Mouse (Mus musculus) MEL (cell line): Measurements from ENCODE around the gene Fars2. TPM values are rescaled to one million over a fixed set of nuclear protein-coding genes. Genes with fewer than 3 reads are reported as not detected.
A peak's percentile ranks its signal among the peaks of the same experiment; 100 is the strongest.

Source experiments
- DNase-seq: peaks from one replicate; pipeline ENCODE4 v3.0.0; 2011; ENCODE audit warnings: low read depth, low spot score
- H3K27ac ChIP-seq: 2 replicates; pipeline ENCODE4 v1.5.1; 2012; ENCODE audit warnings: low read depth, mild to moderate bottlenecking, control low read depth, low read length, moderate library complexity; ENCODE audit not compliant: control insufficient read depth
- H3K27me3 ChIP-seq, 2 experiments: fragments of 150-350 bp in 1 of 2; sonication (generic) in 1 of 2; 2 replicates each; pipeline ENCODE4 v1.6.1; 2012; ENCODE audit warnings: low read length in 2 of 2, mild to moderate bottlenecking in 2 of 2, improper control_type of control experiment in 1 of 2, moderate library complexity in 1 of 2; ENCODE audit not compliant: insufficient read depth in 2 of 2, control insufficient read depth in 1 of 2
- H3K36me3 ChIP-seq, 2 experiments: 2 replicates each; pipeline ENCODE4 v1.6.1; 2012 to 2014; ENCODE audit warnings: low read length in 2 of 2, improper control_type of control experiment in 1 of 2, inconsistent platforms in 1 of 2, mild to moderate bottlenecking in 1 of 2; ENCODE audit not compliant: insufficient read depth in 2 of 2, control insufficient read depth in 1 of 2
- H3K4me1 ChIP-seq, 2 experiments: fragments of 150-350 bp in 1 of 2; sonication (generic) in 1 of 2; 2 replicates each; pipeline ENCODE4 v1.6.1; 2012; ENCODE audit warnings: low read length in 2 of 2, improper control_type of control experiment in 1 of 2, mild to moderate bottlenecking in 1 of 2; ENCODE audit not compliant: insufficient read depth in 2 of 2, control insufficient read depth in 1 of 2
- H3K4me3 ChIP-seq, 2 experiments: fragments of 150-350 bp in 1 of 2; sonication (generic) in 1 of 2; 2 replicates each; pipeline ENCODE4 v1.5.1; 2012; ENCODE audit warnings: low read depth in 2 of 2, low read length in 2 of 2, mild to moderate bottlenecking in 2 of 2, moderate library complexity in 2 of 2, control low read depth in 1 of 2, improper control_type of control experiment in 1 of 2; ENCODE audit not compliant: control insufficient read depth in 1 of 2, insufficient read depth in 1 of 2
- H3K79me2 ChIP-seq: 2 replicates; pipeline ENCODE4 v1.6.1; 2012; ENCODE audit warnings: mild to moderate bottlenecking, low read length, moderate library complexity; ENCODE audit not compliant: control insufficient read depth, poor library complexity, insufficient read depth
- H3K9ac ChIP-seq: 2 replicates; pipeline ENCODE4 v1.6.1; 2012; ENCODE audit warnings: low read depth, mild to moderate bottlenecking, control low read depth, low read length, moderate library complexity; ENCODE audit not compliant: control insufficient read depth, poor library complexity, severe bottlenecking
- H3K9me3 ChIP-seq: fragments of 150-350 bp; sonication (generic); replicated peaks from 2 replicates; pipeline ENCODE4 v1.6.1; 2012; ENCODE audit warnings: mild to moderate bottlenecking, low read length, improper control_type of control experiment, moderate library complexity; ENCODE audit not compliant: insufficient read depth
- CHD1 ChIP-seq: IDR thresholded peaks from 2 replicates; pipeline ENCODE4 v1.6.1; 2012; ENCODE audit warnings: low read depth, mild to moderate bottlenecking, inconsistent platforms, low read length, improper control_type of control experiment
- CHD2 ChIP-seq: IDR thresholded peaks from 2 replicates; pipeline ENCODE4 v1.6.1; 2011; ENCODE audit warnings: low read length, improper control_type of control experiment
- E2F4 ChIP-seq: IDR thresholded peaks from 2 replicates; pipeline ENCODE4 v1.6.1; 2011; ENCODE audit warnings: low read depth, low read length, improper control_type of control experiment, borderline replicate concordance
- ELF1 ChIP-seq: IDR thresholded peaks from 2 replicates; pipeline ENCODE4 v1.6.1; 2014; ENCODE audit warnings: low read depth, mild to moderate bottlenecking, inconsistent platforms, low read length, improper control_type of control experiment, moderate library complexity
- ETS1 ChIP-seq: IDR thresholded peaks from 2 replicates; pipeline ENCODE4 v1.6.1; 2012; ENCODE audit warnings: low read depth, mild to moderate bottlenecking, inconsistent platforms, low read length, improper control_type of control experiment, moderate library complexity
- GABPA ChIP-seq: IDR thresholded peaks from 2 replicates; pipeline ENCODE4 v1.6.1; 2012; ENCODE audit warnings: low read depth, mild to moderate bottlenecking, inconsistent platforms, low read length, improper control_type of control experiment, moderate library complexity
- GATA1 ChIP-seq: IDR thresholded peaks from 2 replicates; pipeline ENCODE4 v1.6.1; 2011; ENCODE audit warnings: low read depth, low read length, improper control_type of control experiment
- HCFC1 ChIP-seq: IDR thresholded peaks from 2 replicates; pipeline ENCODE4 v1.6.1; 2012; ENCODE audit warnings: low read depth, mild to moderate bottlenecking, inconsistent platforms, low read length, improper control_type of control experiment, moderate library complexity
- MAX ChIP-seq: IDR thresholded peaks from 2 replicates; pipeline ENCODE4 v1.6.1; 2011; ENCODE audit warnings: low read length, improper control_type of control experiment
- MEF2A ChIP-seq: IDR thresholded peaks from 2 replicates; pipeline ENCODE4 v1.6.1; 2014; ENCODE audit warnings: low read depth, mild to moderate bottlenecking, inconsistent platforms, low read length, improper control_type of control experiment; ENCODE audit not compliant: poor library complexity, insufficient replicate concordance, severe bottlenecking; ENCODE audit errors: extremely low read depth
- MXI1 ChIP-seq: IDR thresholded peaks from 2 replicates; pipeline ENCODE4 v1.6.1; 2011; ENCODE audit warnings: mild to moderate bottlenecking, low read depth, low read length, improper control_type of control experiment
- MYC ChIP-seq: IDR thresholded peaks from 2 replicates; pipeline ENCODE4 v1.6.1; 2011; ENCODE audit warnings: low read depth, mild to moderate bottlenecking, low read length, improper control_type of control experiment, moderate library complexity
- NELFE ChIP-seq: IDR thresholded peaks from 2 replicates; pipeline ENCODE4 v1.6.1; 2011; ENCODE audit warnings: low read depth, low read length, improper control_type of control experiment
- POLR2A ChIP-seq, 2 experiments: IDR thresholded peaks; 2 replicates each; pipeline ENCODE4 v1.6.1; 2011 to 2012; ENCODE audit warnings: low read length in 2 of 2, mild to moderate bottlenecking in 2 of 2, control low read depth in 1 of 2, improper control_type of control experiment in 1 of 2, low read depth in 1 of 2, moderate library complexity in 1 of 2; ENCODE audit not compliant: control insufficient read depth in 1 of 2, insufficient read depth in 1 of 2, poor library complexity in 1 of 2
- POLR2AphosphoS2 ChIP-seq: IDR thresholded peaks from 2 replicates; pipeline ENCODE4 v1.6.1; 2011; ENCODE audit warnings: low read length, improper control_type of control experiment
- POLR2AphosphoS5 ChIP-seq: IDR thresholded peaks from 2 replicates; pipeline ENCODE4 v1.6.1; 2012; ENCODE audit warnings: low read depth, borderline replicate concordance, mild to moderate bottlenecking, inconsistent platforms, low read length, moderate library complexity, mixed read lengths
- RCOR1 ChIP-seq: IDR thresholded peaks from 2 replicates; pipeline ENCODE4 v1.6.1; 2012; ENCODE audit warnings: low read depth, mild to moderate bottlenecking, inconsistent platforms, low read length, improper control_type of control experiment
- SIN3A ChIP-seq: IDR thresholded peaks from 2 replicates; pipeline ENCODE4 v1.6.1; 2012; ENCODE audit warnings: low read length, improper control_type of control experiment, inconsistent platforms
- TBP ChIP-seq: IDR thresholded peaks from 2 replicates; pipeline ENCODE4 v1.8.0; 2011; ENCODE audit warnings: low read depth, low read length, improper control_type of control experiment
- TCF12 ChIP-seq: IDR thresholded peaks from 2 replicates; pipeline ENCODE4 v1.6.1; 2014; ENCODE audit warnings: low read depth, mild to moderate bottlenecking, inconsistent platforms, low read length, improper control_type of control experiment, moderate library complexity
- UBTF ChIP-seq: IDR thresholded peaks from 2 replicates; pipeline ENCODE4 v1.6.1; 2012; ENCODE audit warnings: low read depth, mild to moderate bottlenecking, inconsistent platforms, low read length, improper control_type of control experiment, moderate library complexity, borderline replicate concordance; ENCODE audit not compliant: insufficient read depth
- ZC3H11A ChIP-seq: IDR thresholded peaks from 2 replicates; pipeline ENCODE4 v1.6.1; 2012; ENCODE audit warnings: low read depth, mild to moderate bottlenecking, inconsistent platforms, low read length, improper control_type of control experiment
- ZMIZ1 ChIP-seq: IDR thresholded peaks from 2 replicates; pipeline ENCODE4 v1.6.1; 2012; ENCODE audit warnings: low read depth, mild to moderate bottlenecking, inconsistent platforms, low read length, improper control_type of control experiment, moderate library complexity
- ZNF384 ChIP-seq: IDR thresholded peaks from 2 replicates; pipeline ENCODE4 v1.6.1; 2012; ENCODE audit warnings: low read depth, mild to moderate bottlenecking, inconsistent platforms, low read length, improper control_type of control experiment
- polyA plus RNA-seq, 2 experiments: library from polyadenylated mRNA; stranded (reverse) in 1 of 2; unstranded in 1 of 2; fragments of >175 nt in 1 of 2; fragments of >200 nt in 1 of 2; gene quantifications; 2 replicates each; pipeline versions ENCODE4 v1.2.1 to v1.2.4; 2012; ENCODE audit warnings: low replicate concordance in 2 of 2, low read depth in 1 of 2; ENCODE audit not compliant: insufficient read length in 2 of 2, insufficient read depth in 1 of 2, missing spikeins in 1 of 2
- total RNA-seq: library from RNA; depleted of rRNA; stranded (reverse); fragments of 300-350 nt; gene quantifications from 2 replicates; pipeline ENCODE4 v1.2.3, GENCODE M21; 2012; rRNA removed

Fars2 gene
- total RNA-seq (29.4 and 32.6 TPM in 2 replicates), polyA plus RNA-seq (10 to 100 TPM in 1 of 2 experiments, not detected in 1; 39.2 TPM)

- H3K4me3 ChIP-seq = peak within 1 kb of the TSS; percentile 86 to 91
- H3K27me3 ChIP-seq = no peaks in the 10 kb centered on the region
- peaks cover 15% of the 10 kb centered on the region for H3K79me2 ChIP-seq
- H3K4me1 ChIP-seq = peaks cover 9 to 20% of the 10 kb centered on the region in 2 experiments
- H3K9ac ChIP-seq = peak within 1 kb of the TSS; percentile 87
- peaks cover 0 to 30% of the 10 kb centered on the region in 2 experiments; a peak in 2 of 4 replicates for H3K36me3 ChIP-seq
- DNase-seq = peak; percentile 95
- TF ChIP-seq POLR2A (IDR thresholded peaks at IDR 0.05; ENCODE audit: control insufficient read depth in 1 of 2, insufficient read depth in 1 of 2, low read depth in 1 of 2, low read length in 2 of 2, poor library complexity in 1 of 2) = peak; percentile 64 to 67
- TF ChIP-seq HCFC1 = peak; percentile 87
- TF ChIP-seq MYC = peak; percentile 54; the same call in 1 of the 2 replicates
- no peak for TF ChIP-seq ZMIZ1
- no peak; the same call in 1 of the 2 replicates for TF ChIP-seq RCOR1
- TF ChIP-seq SIN3A = peak; percentile 85
- no peak for TF ChIP-seq E2F4
- TF ChIP-seq CHD1 = no peak
- peak; percentile 100 for TF ChIP-seq MAX
- TF ChIP-seq TBP = peak; percentile 64
- no peak for TF ChIP-seq GABPA
- peak; percentile 62 for TF ChIP-seq ELF1
- peak; percentile 89 for TF ChIP-seq MXI1
- TF ChIP-seq ETS1 = peak; percentile 37; the same call in 1 of the 2 replicates
- no peak for TF ChIP-seq UBTF
- 0 out of 2 replicates have a peak, but pooled peaks have one; percentile 26 for TF ChIP-seq CHD2
- no peak for TF ChIP-seq GATA1
- no peak for TF ChIP-seq POLR2AphosphoS5
- no peak for TF ChIP-seq MEF2A
- no peak for TF ChIP-seq ZC3H11A
- no peak for TF ChIP-seq POLR2AphosphoS2
- peak; percentile 64 for TF ChIP-seq TCF12
- TF ChIP-seq NELFE = peak; percentile 55
- peak; percentile 96 for TF ChIP-seq ZNF384
- no peaks in the 10 kb centered on the region for H3K9me3 ChIP-seq
- peak within 1 kb of the TSS; percentile 94 for H3K27ac ChIP-seq
These were observed at the start of gene Fars2, which contains the start of gene Lyrm4 for GRCm38 (mm10) chr13:36117143-36118014. Fars2 (plus strand) TSS chr13:36117412. Lyrm4 (minus strand) TSS chr13:36117526.
